Mouse (Mus musculus): ENCODE results near the gene Trap1. TPM values are rescaled to one million over a fixed set of nuclear protein-coding genes. Genes with fewer than 3 reads are reported as not detected.
"Not testable (repeated sequence)": the region's sequence is repeated elsewhere in the genome, so short reads cannot be mapped to it uniquely, and the experiment has no call there.

Gene Trap1
- total RNA-seq, 2 experiments from 2014 or later = 14.6 to 17.7 TPM

- no peak for ATAC-seq (replicated peaks; ENCODE audit: low FRiP score, poor library complexity, severe bottlenecking)
These were observed 37.4 kb downstream of the Trap1 start for GRCm38 (mm10) chr16:4040206-4040605.

- ATAC-seq (replicated peaks; ENCODE audit: low FRiP score, poor library complexity, severe bottlenecking) = no peak
These were observed 39.9 kb downstream of the Trap1 start for GRCm38 (mm10) chr16:4037690-4038089.

GRCm38 (mm10) chr16:4036807-4037206 is 40.8 kb downstream of the Trap1 start, which contains the start of gene Dnase1:
Dnase1 (plus strand) TSS chr16:4036942.
- ATAC-seq (replicated peaks; ENCODE audit: low FRiP score, poor library complexity, severe bottlenecking) = no peak

GRCm38 (mm10) chr16:4035575-4035974 is 42.1 kb downstream of the Trap1 start:
- ATAC-seq (replicated peaks; ENCODE audit: low FRiP score, poor library complexity, severe bottlenecking) = no peak

- ATAC-seq (replicated peaks; ENCODE audit: low FRiP score, poor library complexity, severe bottlenecking) = no peak
These were observed 43.2 kb downstream of the Trap1 start for GRCm38 (mm10) chr16:4034476-4034875.

GRCm38 (mm10) chr16:4033971-4034370 is 43.7 kb downstream of the Trap1 start:
- no peak for ATAC-seq (replicated peaks; ENCODE audit: low FRiP score, poor library complexity, severe bottlenecking)

- ATAC-seq (replicated peaks; ENCODE audit: low FRiP score, poor library complexity, severe bottlenecking) = no peak
These were observed 45.3 kb downstream of the Trap1 start for GRCm38 (mm10) chr16:4032341-4032748.

GRCm38 (mm10) chr16:4031441-4032274 is 46.0 kb downstream of the Trap1 start:
- no peak for ATAC-seq (replicated peaks; ENCODE audit: low FRiP score, poor library complexity, severe bottlenecking)

- ATAC-seq (replicated peaks; ENCODE audit: low FRiP score, poor library complexity, severe bottlenecking) = no peak
These were observed 47.1 kb downstream of the Trap1 start for GRCm38 (mm10) chr16:4030501-4030900.

GRCm38 (mm10) chr16:4029371-4029841 is 48.2 kb downstream of the Trap1 start:
- no peak for ATAC-seq (replicated peaks; ENCODE audit: low FRiP score, poor library complexity, severe bottlenecking)

- ATAC-seq (replicated peaks; ENCODE audit: low FRiP score, poor library complexity, severe bottlenecking) = no peak
These were observed 50.4 kb downstream of the Trap1 start for GRCm38 (mm10) chr16:4027211-4027610.

- no peak for ATAC-seq (replicated peaks; ENCODE audit: low FRiP score, poor library complexity, severe bottlenecking)
These were observed 51.0 kb downstream of the Trap1 start for GRCm38 (mm10) chr16:4026672-4027071.

- no peak for ATAC-seq (replicated peaks; ENCODE audit: low FRiP score, poor library complexity, severe bottlenecking)
These were observed 54.9 kb downstream of the Trap1 start for GRCm38 (mm10) chr16:4022719-4023118.

GRCm38 (mm10) chr16:4021241-4021640 is 56.4 kb downstream of the Trap1 start:
- ATAC-seq (replicated peaks; ENCODE audit: low FRiP score, poor library complexity, severe bottlenecking) = no peak

GRCm38 (mm10) chr16:4017466-4017865 is 60.2 kb downstream of the Trap1 start:
- not testable (repeated sequence) for ATAC-seq (replicated peaks; ENCODE audit: low FRiP score, poor library complexity, severe bottlenecking)

GRCm38 (mm10) chr16:4016786-4017185 is 60.8 kb downstream of the Trap1 start:
- not testable (repeated sequence) for ATAC-seq (replicated peaks; ENCODE audit: low FRiP score, poor library complexity, severe bottlenecking)

GRCm38 (mm10) chr16:4014040-4014668 is 63.5 kb downstream of the Trap1 start:
- ATAC-seq (replicated peaks; ENCODE audit: low FRiP score, poor library complexity, severe bottlenecking) = no peak

- peak; percentile 86 for ATAC-seq (replicated peaks; ENCODE audit: low FRiP score, poor library complexity, severe bottlenecking)
These were observed 64.6 kb downstream of the Trap1 start for GRCm38 (mm10) chr16:4012882-4013570.

- peak; percentile 97 for ATAC-seq (replicated peaks; ENCODE audit: low FRiP score, poor library complexity, severe bottlenecking)
These were observed 73.9 kb downstream of the Trap1 start, which contains the start of gene Slx4 for GRCm38 (mm10) chr16:4003489-4004398. Slx4 (minus strand) TSS chr16:4003770.

All from erythroblast, adult 5-6 weeks (primary cell).